23 mouse cellular contexts compared by ENCODE assay signal in the genomic region with DNA sequence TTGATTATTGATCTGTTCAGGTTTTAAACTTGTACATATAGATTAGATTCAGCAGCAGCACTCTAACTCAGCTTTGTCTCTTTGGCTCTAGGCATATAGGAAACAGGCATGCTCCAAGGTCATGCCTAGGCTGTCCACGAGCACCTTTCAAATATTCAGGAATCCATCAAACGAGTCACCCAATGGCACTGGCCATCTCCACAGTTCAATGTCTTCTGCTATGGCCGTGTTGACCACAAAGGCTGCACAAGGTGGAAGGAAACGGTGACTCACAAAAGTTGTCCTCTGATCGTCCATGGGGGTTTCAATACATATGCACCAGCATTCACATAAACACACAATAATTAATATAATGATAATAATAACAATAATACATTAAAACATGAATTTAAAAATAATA. TPM values are rescaled to one million over a fixed set of nuclear protein-coding genes. Genes with fewer than 3 reads are reported as not detected.
A peak's percentile ranks its signal among the peaks of the same experiment; 100 is the strongest.
DNase-seq lines count a peak whose midpoint lies in the region; ATAC-seq and TF ChIP-seq lines count a peak whose summit lies in the region.
"Had no signal": no experiment of that assay in that cellular context is flagged by ENCODE, and none has a peak within 500 bp of the region (broad histone marks: within the 10 kb centered on the region; RNA-seq: fewer than 3 reads in every experiment).

No protein-coding gene starts in this region.

- no peak overlapping the region for H3K4me3 ChIP-seq in heart, embryonic 10.5 days
- H3K4me3 ChIP-seq in stomach, embryonic 15.5 days (replicated peaks): no peak overlapping the region
- H3K4me3 ChIP-seq in stomach, postnatal 0 days (ENCODE audit: low read depth, low read length): no peak overlapping the region
- no peak overlapping the region for H3K4me3 ChIP-seq in intestine, embryonic 16.5 days (ENCODE audit: low read length)
- H3K4me3 ChIP-seq: forebrain, embryonic 10.5 days; forebrain, embryonic 13.5 days; heart, adult 2 months; heart, embryonic 13.5 days; hindbrain, embryonic 10.5 days; hindbrain, embryonic 13.5 days had no signal

- no peaks in the 10 kb centered on the region for H3K36me3 ChIP-seq in heart, embryonic 10.5 days
- H3K36me3 ChIP-seq in stomach, embryonic 15.5 days: no peaks in the 10 kb centered on the region
- H3K36me3 ChIP-seq in stomach, postnatal 0 days (ENCODE audit: control insufficient read depth, insufficient read depth, low read length): no peaks in the 10 kb centered on the region
- no peaks in the 10 kb centered on the region for H3K36me3 ChIP-seq in intestine, embryonic 16.5 days (ENCODE audit: control insufficient read depth, insufficient read depth, low read length)
- H3K36me3 ChIP-seq: forebrain, embryonic 10.5 days; G1E; heart, embryonic 13.5 days; hindbrain, embryonic 10.5 days; hindbrain, embryonic 13.5 days had no signal

- H3K9ac ChIP-seq in stomach, embryonic 15.5 days: no peak overlapping the region
- no peak overlapping the region for H3K9ac ChIP-seq in stomach, postnatal 0 days (ENCODE audit: low read length)
- no peak overlapping the region for H3K9ac ChIP-seq in intestine, embryonic 16.5 days (ENCODE audit: low read depth, low read length)
- H3K9ac ChIP-seq: forebrain, embryonic 13.5 days; heart, embryonic 13.5 days; hindbrain, embryonic 13.5 days had no signal

- H3K27me3 ChIP-seq in heart, embryonic 10.5 days (ENCODE audit: insufficient read depth, poor library complexity, severe bottlenecking): no peaks in the 10 kb centered on the region
- no peaks in the 10 kb centered on the region for H3K27me3 ChIP-seq in stomach, embryonic 15.5 days (replicated peaks)
- H3K27me3 ChIP-seq in stomach, postnatal 0 days (ENCODE audit: control insufficient read depth, insufficient read depth, low read length): no peaks in the 10 kb centered on the region
- no peaks in the 10 kb centered on the region for H3K27me3 ChIP-seq in intestine, embryonic 16.5 days (replicated peaks; ENCODE audit: control insufficient read depth, insufficient read depth, low read length)
- H3K27me3 ChIP-seq: forebrain, embryonic 13.5 days; heart, embryonic 13.5 days; hindbrain, embryonic 13.5 days had no signal

- peak; percentile 51 for DNase-seq in heart, embryonic 10.5 days (ENCODE audit: low spot score)
- no peak for DNase-seq in heart, postnatal 25 days (ENCODE audit: low spot score)
- no peak for DNase-seq in stomach, postnatal 0 days (ENCODE audit: low spot score)
- DNase-seq in spleen, adult 12 weeks (ENCODE audit: low spot score): no peak
- DNase-seq: adrenal gland, postnatal 10 days; adrenal gland, postnatal 36 days; cerebellum, adult 18-20 months; cerebellum, adult 9-10 months; cerebellum, postnatal 14 days; heart, adult 2 months; heart, postnatal 36 days; kidney, adult 11 months had no signal

- intact Hi-C loops in heart, postnatal 25 days (cut with DNase I): no loop called here

- no peak for TF ChIP-seq CTCF in stomach, postnatal 0 days (IDR thresholded peaks at IDR 0.05; ENCODE audit: low read depth)

- TF ChIP-seq EP300 in stomach, postnatal 0 days (optimal IDR thresholded peaks at IDR 0.05): no peak

- 80% methylated on average over 5 of the region's 5 CpGs for WGBS in heart, embryonic 10.5 days
- WGBS in stomach, embryonic 15.5 days: 80% methylated on average over 5 of the region's 5 CpGs
- 80% methylated on average over 5 of the region's 5 CpGs for WGBS in stomach, postnatal 0 days
- WGBS in intestine, embryonic 16.5 days: 76% methylated on average over 5 of the region's 5 CpGs

- H3K9me3 ChIP-seq in heart, embryonic 10.5 days: no peaks in the 10 kb centered on the region
- H3K9me3 ChIP-seq in stomach, embryonic 15.5 days: no peaks in the 10 kb centered on the region
- H3K9me3 ChIP-seq in stomach, postnatal 0 days (ENCODE audit: control insufficient read depth, low read length): no peaks in the 10 kb centered on the region
- H3K9me3 ChIP-seq in intestine, embryonic 16.5 days (ENCODE audit: control insufficient read depth, low read length): no peaks in the 10 kb centered on the region
- H3K9me3 ChIP-seq: forebrain, embryonic 10.5 days; forebrain, embryonic 13.5 days; G1E; heart, embryonic 13.5 days; hindbrain, embryonic 10.5 days; hindbrain, embryonic 13.5 days had no signal

- H3K4me1 ChIP-seq in heart, embryonic 10.5 days: peaks cover 6% of the 10 kb centered on the region; the same call in 1 of the 2 replicates
- H3K4me1 ChIP-seq in stomach, embryonic 15.5 days: no peaks in the 10 kb centered on the region
- H3K4me1 ChIP-seq in stomach, postnatal 0 days (replicated peaks; ENCODE audit: control insufficient read depth, insufficient read depth): no peaks in the 10 kb centered on the region
- H3K4me1 ChIP-seq in intestine, embryonic 16.5 days (ENCODE audit: control insufficient read depth, insufficient read depth, low read length): no peaks in the 10 kb centered on the region
- H3K4me1 ChIP-seq: forebrain, embryonic 13.5 days; heart, embryonic 13.5 days; hindbrain, embryonic 13.5 days had no signal

- no peak for ATAC-seq in stomach, embryonic 15.5 days (ENCODE audit: insufficient read depth, low FRiP score, low read depth)
- no peak for ATAC-seq in stomach, postnatal 0 days (ENCODE audit: low FRiP score, low TSS enrichment)
- no peak for ATAC-seq in intestine, embryonic 16.5 days
- ATAC-seq: forebrain, embryonic 13.5 days; forebrain, embryonic 16.5 days; hindbrain, embryonic 16.5 days; Patski had no signal

- no peak overlapping the region for H3K27ac ChIP-seq in heart, embryonic 10.5 days
- H3K27ac ChIP-seq in stomach, embryonic 15.5 days: peak overlapping the region; percentile 4
- H3K27ac ChIP-seq in stomach, postnatal 0 days (replicated peaks): no peak overlapping the region
- H3K27ac ChIP-seq in intestine, embryonic 16.5 days (ENCODE audit: low read length): 0 out of 2 replicates have a peak overlapping the region, but pooled peaks have one; percentile 45
- H3K27ac ChIP-seq: forebrain, embryonic 10.5 days; forebrain, embryonic 13.5 days; heart, adult 2 months; heart, embryonic 13.5 days; hindbrain, embryonic 10.5 days; hindbrain, embryonic 13.5 days had no signal

- no peak overlapping the region for H3K4me2 ChIP-seq in stomach, embryonic 15.5 days
- H3K4me2 ChIP-seq in stomach, postnatal 0 days (replicated peaks; ENCODE audit: low read depth): no peak overlapping the region
- no peak overlapping the region for H3K4me2 ChIP-seq in intestine, embryonic 16.5 days (ENCODE audit: low read depth, low read length)
- H3K4me2 ChIP-seq: forebrain, embryonic 13.5 days; heart, embryonic 13.5 days; hindbrain, embryonic 13.5 days had no signal

RNA-seq across cellular contexts. Expression of gene Vwa3b, which starts 21.4 kb away (rescaled TPM):
- polyA plus RNA-seq in heart, embryonic 10.5 days (2016; fragmentation: Nextera tagmentation; extraction: Ambion mirVana): not detected in 2 replicates
- total RNA-seq in heart, postnatal 25 days (2021): under 1 TPM; 0.31 to 0.34 TPM
- 1.3 TPM in 2 replicates for polyA plus RNA-seq in stomach, embryonic 15.5 days (2015; fragmentation: Nextera tagmentation; extraction: Ambion mirVana)
- 1.1 and 1.7 TPM in 2 replicates for polyA plus RNA-seq in stomach, postnatal 0 days (2015; fragmentation: Nextera tagmentation; extraction: Ambion mirVana)
- polyA plus RNA-seq in intestine, embryonic 16.5 days (2015; fragmentation: Nextera tagmentation; extraction: Ambion mirVana): 1.7 TPM in 2 replicates
- polyA plus RNA-seq: G1E, Patski had no signal

Comparison
In these comparisons a context has a peak if more than half of its experiments do, and no peak if none do; other contexts are left out.
1. H3K27ac ChIP-seq: peak in stomach, embryonic 15.5 days (single experiment) and intestine, embryonic 16.5 days (single experiment); none in heart, embryonic 10.5 days (single experiment) and stomach, postnatal 0 days (single experiment).